Comparison of ENCODE assay signal across 8 mouse cellular contexts in genomic region chr12:12323616-12324223, GRCm38 (mm10).
DNase-seq lines count a peak whose midpoint lies in the region; ATAC-seq and TF ChIP-seq lines count a peak whose summit lies in the region.

No protein-coding gene starts in this region.

- peak; percentile 74 for ATAC-seq in activated CD4-positive, CD25-positive, alpha-beta regulatory T cell, adult 4 months
- peak; percentile 71 for ATAC-seq in megakaryocyte, adult 5-6 weeks (ENCODE audit: poor library complexity, severe bottlenecking)

- peak; percentile 91 for DNase-seq in gastrocnemius, postnatal 10 days
- peak; percentile 37 for DNase-seq in hindlimb bud, embryonic 11.5 days (ENCODE audit: extremely low spot score, low read depth, low spot score)
- peak; percentile 86 to 96 for DNase-seq in left cerebral cortex, adult 2 months (ENCODE audit: extremely low spot score in 1 of 2, low spot score in 2 of 2)
- DNase-seq in right cerebral cortex, adult 2 months (ENCODE audit: low spot score in 2 of 2) = peak; percentile 93 to 97
- peak; percentile 89 for DNase-seq in urinary bladder, postnatal 14 days (ENCODE audit: low spot score)

- TF ChIP-seq POLR2A in cortical plate, adult 2 months (IDR thresholded peaks at IDR 0.05; ENCODE audit: extremely low read depth, insufficient read depth, low read length) = no peak

- H3K4me1 ChIP-seq in cortical plate, adult 2 months (ENCODE audit: control insufficient read depth, insufficient read depth, low read length) = peaks cover 3% of the 10 kb centered on the region

- peak; percentile 90 for TF ChIP-seq CTCF in cortical plate, adult 2 months (IDR thresholded peaks at IDR 0.05; ENCODE audit: extremely low read depth, insufficient read depth, low read length)
- TF ChIP-seq CTCF in left cerebral cortex, adult 2 months (IDR thresholded peaks at IDR 0.05) = no peak; the same call in none of the 2 replicates

- no peak overlapping the region for H3K27ac ChIP-seq in cortical plate, adult 2 months (ENCODE audit: insufficient read depth, low read length)
- peak overlapping the region; percentile 22; the same call in 1 of the 2 replicates for H3K27ac ChIP-seq in left cerebral cortex, adult 2 months

- H3K4me3 ChIP-seq in cortical plate, adult 2 months (ENCODE audit: insufficient read depth, low read length) = no peak overlapping the region
- H3K4me3 ChIP-seq in left cerebral cortex, adult 2 months = peak overlapping the region; percentile 35

- intact Hi-C loops in left cerebral cortex, adult 2 months (cut with DNase I) = loop anchor here (1.0 to 5.0 kb wide), 3 partner anchors 73 to 891 kb away; partner anchors contain the start of gene Mycn

Comparison
In these comparisons a context has a peak if more than half of its experiments do, and no peak if none do; other contexts are left out.
1. DNase-seq: peak in every context shown above with its lines; median percentile 95 in right cerebral cortex, adult 2 months; 91 in gastrocnemius, postnatal 10 days; 91 in left cerebral cortex, adult 2 months; 89 in urinary bladder, postnatal 14 days; 37 in hindlimb bud, embryonic 11.5 days.